Mouse (Mus musculus): ENCODE measurements at regions not wholly inside any gene's neighbourhood (a gene's known extent, or its start where the extent isn't known, plus 50 kb on each side); places are given as distances from the start of the nearest gene placed in this dataset.

- peak; percentile 63; the same call in 1 of the 2 replicates for ATAC-seq (ENCODE audit: insufficient number of reproducible peaks, low FRiP score, low TSS enrichment, low read depth)
- WGBS: 36% methylated on average over 5 of the region's 5 CpGs
- no peaks in the 10 kb centered on the region for H3K27me3 ChIP-seq
- no peaks in the 10 kb centered on the region for H3K36me3 ChIP-seq
- no peaks in the 10 kb centered on the region for H3K9me3 ChIP-seq (replicated peaks)
- H3K27ac ChIP-seq (replicated peaks): peak overlapping the region; percentile 71
- peaks cover 9% of the 10 kb centered on the region for H3K4me1 ChIP-seq
- no peak overlapping the region for H3K4me2 ChIP-seq (replicated peaks)
- no peak overlapping the region for H3K9ac ChIP-seq
- H3K4me3 ChIP-seq (replicated peaks): no peak overlapping the region
Observed at GRCm38 (mm10) chr2:117950431-117951336, 161.0 kb upstream of the Thbs1 start.

- H3K36me3 ChIP-seq: no peaks in the 10 kb centered on the region
- no peaks in the 10 kb centered on the region for H3K27me3 ChIP-seq
- H3K4me1 ChIP-seq: peaks cover 9% of the 10 kb centered on the region
- H3K9me3 ChIP-seq (replicated peaks): no peaks in the 10 kb centered on the region
- H3K4me3 ChIP-seq (replicated peaks): no peak overlapping the region
- peak overlapping the region; percentile 71 for H3K27ac ChIP-seq (replicated peaks)
- WGBS: 21% methylated on average over 2 of the region's 2 CpGs
- no peak overlapping the region for H3K4me2 ChIP-seq (replicated peaks)
- no peak overlapping the region for H3K9ac ChIP-seq
- ATAC-seq (ENCODE audit: insufficient number of reproducible peaks, low FRiP score, low TSS enrichment, low read depth): peak; percentile 29; the same call in 1 of the 2 replicates
Observed at GRCm38 (mm10) chr2:117951337-117951718, 160.3 kb upstream of the Thbs1 start.

DNA sequence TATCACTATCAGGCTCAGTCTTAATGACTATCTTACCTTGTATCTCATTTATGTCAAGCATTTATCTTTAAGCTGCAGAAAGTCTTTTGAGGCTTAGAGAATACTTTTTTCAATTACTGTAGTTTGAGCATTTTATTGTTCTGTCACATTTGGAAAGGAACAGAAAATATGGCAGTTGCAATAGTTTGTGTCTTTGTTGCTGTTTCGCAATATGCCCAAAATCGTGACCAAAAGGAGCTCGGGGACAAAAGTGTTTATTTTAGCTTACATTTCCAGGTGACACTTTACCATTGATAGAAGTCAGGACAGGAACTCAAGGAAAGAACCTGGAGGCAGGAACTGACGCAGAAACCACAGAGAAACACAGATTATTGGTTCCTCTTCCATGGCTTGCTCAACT lies 152.9 kb upstream of the Thbs1 start:
- 86% methylated on average over 4 of the region's 4 CpGs for WGBS
- ATAC-seq (ENCODE audit: insufficient number of reproducible peaks, low FRiP score, low TSS enrichment, low read depth): no peak
- Histone ChIP-seq H3K9me3 (replicated peaks) (no peaks in the 10 kb centered on the region), H3K27ac (replicated peaks) (no peak overlapping the region), H3K27me3 (no peaks in the 10 kb centered on the region), H3K4me2 (replicated peaks) (no peak overlapping the region), H3K36me3 (no peaks in the 10 kb centered on the region), H3K4me3 (replicated peaks) (no peak overlapping the region), H3K4me1 (no peaks in the 10 kb centered on the region), H3K9ac (no peak overlapping the region)

DNA sequence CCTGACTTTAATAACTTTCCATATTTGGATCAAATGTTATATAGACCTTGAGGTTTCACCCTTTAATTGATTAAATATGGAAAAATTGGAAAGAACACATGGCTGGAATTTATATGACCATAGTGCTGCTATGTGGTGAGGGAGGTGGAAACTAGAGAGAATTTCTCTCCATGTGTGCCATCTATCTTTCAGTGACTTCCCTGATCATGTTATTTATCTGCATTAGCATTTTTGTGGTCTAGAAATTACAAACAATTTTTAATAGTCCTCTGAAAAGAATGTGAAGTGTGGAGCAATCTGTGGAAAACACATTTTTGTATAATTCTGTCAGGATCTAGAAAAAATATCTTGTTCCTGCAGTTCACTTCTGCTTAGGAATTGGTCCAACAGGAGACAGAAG lies 152.2 kb upstream of the Thbs1 start:
- H3K36me3 ChIP-seq: no peaks in the 10 kb centered on the region
- H3K4me3 ChIP-seq (replicated peaks): no peak overlapping the region
- H3K4me1 ChIP-seq: no peaks in the 10 kb centered on the region
- ATAC-seq (ENCODE audit: insufficient number of reproducible peaks, low FRiP score, low TSS enrichment, low read depth): no peak
- 0 out of 2 replicates have a peak overlapping the region, but pooled peaks have one; percentile 34 for H3K27ac ChIP-seq (replicated peaks)
- H3K27me3 ChIP-seq: no peaks in the 10 kb centered on the region
- no peaks in the 10 kb centered on the region for H3K9me3 ChIP-seq (replicated peaks)
- no peak overlapping the region for H3K9ac ChIP-seq
- no peak overlapping the region for H3K4me2 ChIP-seq (replicated peaks)

GRCm38 (mm10) chr2:117962531-117962930 lies 149.1 kb upstream of the Thbs1 start:
- no peak overlapping the region for H3K9ac ChIP-seq
- H3K27me3 ChIP-seq: no peaks in the 10 kb centered on the region
- H3K4me1 ChIP-seq: no peaks in the 10 kb centered on the region
- H3K4me2 ChIP-seq (replicated peaks): no peak overlapping the region
- H3K36me3 ChIP-seq: no peaks in the 10 kb centered on the region
- no peak for ATAC-seq (ENCODE audit: insufficient number of reproducible peaks, low FRiP score, low TSS enrichment, low read depth)
- peaks cover 8% of the 10 kb centered on the region; the same call in 1 of the 2 replicates for H3K9me3 ChIP-seq (replicated peaks)
- no peak overlapping the region for H3K4me3 ChIP-seq (replicated peaks)
- WGBS: 41% methylated on average over 4 of the region's 4 CpGs
- no peak overlapping the region; the same call in 1 of the 2 replicates for H3K27ac ChIP-seq (replicated peaks)

DNA sequence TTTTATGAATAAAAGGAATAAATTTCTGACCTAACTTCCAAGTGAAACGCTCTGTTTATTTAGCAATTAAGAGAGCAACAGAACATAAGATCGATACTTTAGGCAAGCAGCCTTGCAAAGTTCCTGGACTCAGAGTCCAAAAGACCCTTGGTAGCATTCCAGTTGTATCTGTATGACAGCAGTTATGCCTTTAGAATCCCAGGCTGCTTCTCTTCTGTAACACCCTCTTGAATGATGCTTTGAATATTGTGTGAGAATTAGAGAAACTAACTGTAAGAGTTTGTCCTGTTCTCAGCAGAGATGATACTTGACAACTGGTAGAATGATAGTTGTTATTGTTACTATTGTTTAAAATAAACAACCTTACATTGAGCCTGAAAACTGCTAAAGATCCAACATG lies 148.2 kb upstream of the Thbs1 start:
- H3K4me1 ChIP-seq: no peaks in the 10 kb centered on the region
- H3K9ac ChIP-seq: no peak overlapping the region
- WGBS: 84% methylated on average over 2 of the region's 2 CpGs
- H3K4me2 ChIP-seq (replicated peaks): no peak overlapping the region
- H3K27me3 ChIP-seq: no peaks in the 10 kb centered on the region
- no peaks in the 10 kb centered on the region for H3K36me3 ChIP-seq
- no peak for ATAC-seq (ENCODE audit: insufficient number of reproducible peaks, low FRiP score, low TSS enrichment, low read depth)
- H3K4me3 ChIP-seq (replicated peaks): no peak overlapping the region
- H3K9me3 ChIP-seq (replicated peaks): peaks cover 11% of the 10 kb centered on the region; the same call in 1 of the 2 replicates
- H3K27ac ChIP-seq (replicated peaks): no peak overlapping the region

- H3K9ac ChIP-seq: no peak overlapping the region
- H3K27me3 ChIP-seq: no peaks in the 10 kb centered on the region
- no peak for ATAC-seq (ENCODE audit: insufficient number of reproducible peaks, low FRiP score, low TSS enrichment, low read depth)
- no peaks in the 10 kb centered on the region for H3K4me1 ChIP-seq
- H3K4me2 ChIP-seq (replicated peaks): no peak overlapping the region
- peaks cover 11% of the 10 kb centered on the region; the same call in 1 of the 2 replicates for H3K9me3 ChIP-seq (replicated peaks)
- WGBS: 89% methylated on average over 4 of the region's 4 CpGs
- H3K27ac ChIP-seq (replicated peaks): no peak overlapping the region
- H3K4me3 ChIP-seq (replicated peaks): no peak overlapping the region
- no peaks in the 10 kb centered on the region for H3K36me3 ChIP-seq
Observed at GRCm38 (mm10) chr2:117965758-117966157, 145.9 kb upstream of the Thbs1 start.

DNA sequence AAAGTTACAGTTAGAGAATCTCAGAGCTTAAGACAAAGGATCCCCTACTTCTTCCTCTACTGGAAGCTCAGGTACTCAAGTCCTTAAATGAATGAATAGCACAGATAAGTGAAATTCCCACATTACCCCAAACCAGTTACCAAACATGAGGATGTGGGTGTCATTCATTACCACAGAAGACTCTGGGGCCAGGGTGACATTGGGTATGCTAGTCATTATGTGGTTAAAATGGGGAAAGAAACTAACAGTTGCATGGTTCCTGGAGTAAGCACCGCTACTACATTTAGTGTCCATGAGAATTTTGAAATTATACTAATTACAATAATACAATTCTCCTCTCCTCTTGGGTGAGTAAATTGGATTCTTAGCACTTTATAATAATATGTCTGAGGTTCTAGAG lies 142.9 kb upstream of the Thbs1 start:
- Histone ChIP-seq H3K9ac (no peak overlapping the region), H3K27me3 (no peaks in the 10 kb centered on the region), H3K4me3 (replicated peaks) (no peak overlapping the region), H3K9me3 (replicated peaks) (peaks cover 11% of the 10 kb centered on the region; the same call in 1 of the 2 replicates), H3K27ac (replicated peaks) (no peak overlapping the region), H3K4me2 (replicated peaks) (no peak overlapping the region), H3K4me1 (no peaks in the 10 kb centered on the region), H3K36me3 (no peaks in the 10 kb centered on the region)
- no peak for ATAC-seq (ENCODE audit: insufficient number of reproducible peaks, low FRiP score, low TSS enrichment, low read depth)
- WGBS: 89% methylated on average over 1 of the region's 1 CpGs

DNA sequence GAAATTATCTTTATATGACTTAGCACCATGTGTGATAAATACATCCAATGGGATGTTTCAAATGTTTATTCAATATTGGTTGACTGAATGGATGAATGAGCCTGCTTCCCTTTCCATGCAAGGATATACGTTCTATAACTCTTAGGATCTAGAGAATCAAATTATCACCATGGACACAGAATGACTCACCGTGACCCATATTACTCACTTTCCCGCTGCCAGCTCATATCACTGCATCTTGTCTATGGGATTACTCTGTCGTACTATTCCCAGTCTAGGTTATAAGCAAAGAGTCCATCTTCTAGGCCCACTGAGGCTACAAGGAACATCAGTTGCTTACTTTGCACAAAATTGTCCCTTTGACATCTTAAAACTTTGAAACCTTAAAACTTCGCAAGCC lies 141.0 kb upstream of the Thbs1 start:
- 81% methylated on average over 5 of the region's 5 CpGs for WGBS

GRCm38 (mm10) chr2:117977033-117977432 lies 134.6 kb upstream of the Thbs1 start:
- Histone ChIP-seq H3K4me1 (no peaks in the 10 kb centered on the region), H3K4me2 (replicated peaks) (no peak overlapping the region), H3K9ac (no peak overlapping the region), H3K4me3 (replicated peaks) (no peak overlapping the region), H3K27me3 (no peaks in the 10 kb centered on the region), H3K27ac (replicated peaks) (no peak overlapping the region), H3K36me3 (no peaks in the 10 kb centered on the region), H3K9me3 (replicated peaks) (no peaks in the 10 kb centered on the region)
- ATAC-seq (ENCODE audit: insufficient number of reproducible peaks, low FRiP score, low TSS enrichment, low read depth): no peak
- 87% methylated on average over 9 of the region's 9 CpGs for WGBS

More for the DNA sequence above, 141.0 kb upstream of the Thbs1 start:
- no peak overlapping the region for H3K27ac ChIP-seq (replicated peaks)
- H3K4me3 ChIP-seq (replicated peaks): no peak overlapping the region
- peaks cover 11% of the 10 kb centered on the region; the same call in 1 of the 2 replicates for H3K9me3 ChIP-seq (replicated peaks)
- no peaks in the 10 kb centered on the region for H3K4me1 ChIP-seq
- H3K36me3 ChIP-seq: no peaks in the 10 kb centered on the region
- ATAC-seq (ENCODE audit: insufficient number of reproducible peaks, low FRiP score, low TSS enrichment, low read depth): no peak
- H3K27me3 ChIP-seq: no peaks in the 10 kb centered on the region
- no peak overlapping the region for H3K4me2 ChIP-seq (replicated peaks)
- H3K9ac ChIP-seq: no peak overlapping the region

DNA sequence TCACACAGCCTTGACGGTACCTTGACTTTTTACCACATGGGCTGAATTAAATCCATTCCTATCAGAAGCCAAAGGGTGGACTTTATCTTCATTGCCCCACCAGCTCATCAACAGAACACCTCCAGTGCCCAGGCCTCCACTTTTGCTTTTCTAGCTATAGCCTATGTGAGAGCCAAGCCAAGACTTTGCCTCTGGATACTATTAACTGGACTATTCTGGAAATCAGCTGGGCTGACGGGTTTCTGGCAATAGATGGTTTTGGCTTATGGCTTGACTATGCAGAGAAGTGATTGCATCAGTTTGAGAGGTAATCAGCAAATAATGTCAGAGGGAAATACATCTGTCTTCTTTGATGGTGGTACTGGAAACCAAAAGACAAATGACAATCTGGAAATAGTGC lies 130.8 kb upstream of the Thbs1 start:
- no peak overlapping the region for H3K4me2 ChIP-seq (replicated peaks)
- no peaks in the 10 kb centered on the region for H3K4me1 ChIP-seq
- H3K9ac ChIP-seq: no peak overlapping the region
- no peaks in the 10 kb centered on the region for H3K27me3 ChIP-seq
- H3K36me3 ChIP-seq: no peaks in the 10 kb centered on the region
- H3K4me3 ChIP-seq (replicated peaks): no peak overlapping the region
- ATAC-seq (ENCODE audit: insufficient number of reproducible peaks, low FRiP score, low TSS enrichment, low read depth): no peak
- no peaks in the 10 kb centered on the region for H3K9me3 ChIP-seq (replicated peaks)
- H3K27ac ChIP-seq (replicated peaks): no peak overlapping the region
- 74% methylated on average over 2 of the region's 2 CpGs for WGBS

- Histone ChIP-seq H3K9ac (no peak overlapping the region), H3K4me1 (peaks cover 18% of the 10 kb centered on the region), H3K4me3 (replicated peaks) (no peak overlapping the region), H3K36me3 (no peaks in the 10 kb centered on the region), H3K27ac (replicated peaks) (no peak overlapping the region), H3K9me3 (replicated peaks) (no peaks in the 10 kb centered on the region), H3K27me3 (no peaks in the 10 kb centered on the region), H3K4me2 (replicated peaks) (no peak overlapping the region)
- WGBS: 90% methylated on average over 5 of the region's 5 CpGs
- ATAC-seq (ENCODE audit: insufficient number of reproducible peaks, low FRiP score, low TSS enrichment, low read depth): no peak
Observed at GRCm38 (mm10) chr2:117984569-117984968, 127.1 kb upstream of the Thbs1 start.

All from embryonic facial prominence, embryonic 15.5 days (tissue).